Mouse (Mus musculus) CH12F3 (cell line): Measurements from ENCODE around the gene Gm13272.
"Not testable (repeated sequence)": the region's sequence is repeated elsewhere in the genome, so short reads cannot be mapped to it uniquely, and the experiment has no call there.

Source experiments
- in situ Hi-C: fragments of 300-500 bp; cut with MboI; formaldehyde crosslinking; loops from 2 replicates; pipeline ENCODE4 v1.14.3; 2020; ENCODE audit warnings: low sequenced_read_pairs

The Gm13272 gene

GRCm38 (mm10) chr4:88782335-88782734, 2.7 kb downstream of the Gm13272 start:
- in situ Hi-C loops, result not testable (repeated sequence)

DNA sequence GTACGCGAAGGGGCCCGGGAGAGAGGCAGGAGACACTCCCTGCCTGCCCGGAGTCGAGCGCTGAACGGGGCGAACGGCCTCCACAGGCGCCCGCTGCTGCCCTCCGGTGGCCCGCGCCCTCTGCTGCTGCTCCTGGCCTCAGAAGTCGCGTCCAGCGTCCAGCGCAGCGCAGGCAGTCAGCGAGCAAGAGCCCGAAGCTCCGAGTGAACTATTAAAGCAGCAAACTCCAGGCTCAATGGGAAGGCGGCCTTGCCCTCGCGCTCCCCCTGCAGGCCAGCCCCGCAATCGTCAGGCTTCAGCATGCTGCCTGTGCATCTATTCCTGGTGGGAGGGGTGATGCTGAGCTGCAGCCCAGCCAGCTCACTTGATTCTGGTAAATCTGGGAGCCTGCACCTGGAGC, 5.8 kb downstream of the Gm13272 start, which contains the start of gene Gm13276:
Gene Gm13276, plus strand, starts transcription at position 301 of the 400 bp plus-strand sequence.
- in situ Hi-C loops, result not testable (repeated sequence)

DNA sequence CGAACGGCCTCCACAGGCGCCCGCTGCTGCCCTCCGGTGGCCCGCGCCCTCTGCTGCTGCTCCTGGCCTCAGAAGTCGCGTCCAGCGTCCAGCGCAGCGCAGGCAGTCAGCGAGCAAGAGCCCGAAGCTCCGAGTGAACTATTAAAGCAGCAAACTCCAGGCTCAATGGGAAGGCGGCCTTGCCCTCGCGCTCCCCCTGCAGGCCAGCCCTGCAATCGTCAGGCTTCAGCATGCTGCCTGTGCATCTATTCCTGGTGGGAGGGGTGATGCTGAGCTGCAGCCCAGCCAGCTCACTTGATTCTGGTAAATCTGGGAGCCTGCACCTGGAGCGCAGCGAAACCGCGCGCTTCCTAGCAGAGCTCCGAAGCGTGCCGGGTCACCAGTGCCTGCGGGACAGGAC, 8.8 kb downstream of the Gm13272 start, which contains the start of gene Gm13277:
Gene Gm13277, plus strand, starts transcription at position 231 of the 400 bp plus-strand sequence.
- in situ Hi-C loops, result not testable (repeated sequence)

- in situ Hi-C loops, result not testable (repeated sequence)
These were observed 11.6 kb downstream of the Gm13272 start, which contains the start of gene Gm13278 for GRCm38 (mm10) chr4:88791250-88791649. Gm13278 (plus strand) TSS chr4:88791550.

- in situ Hi-C loops, result not testable (repeated sequence)
These were observed 14.5 kb downstream of the Gm13272 start, which contains the start of gene Gm13275 for GRCm38 (mm10) chr4:88793936-88794675. Gm13275 (plus strand) TSS chr4:88794487.

GRCm38 (mm10) chr4:88797097-88797496, 17.4 kb downstream of the Gm13272 start, which contains the start of gene Gm13279:
Gm13279 (plus strand) TSS chr4:88797397.
- in situ Hi-C loops, result not testable (repeated sequence)

- in situ Hi-C loops, result not testable (repeated sequence)
These were observed 19.7 kb downstream of the Gm13272 start, which contains the start of gene Gm13285 for GRCm38 (mm10) chr4:88799365-88799764. Gm13285 (plus strand) TSS chr4:88799665.

GRCm38 (mm10) chr4:88802954-88803353, 23.3 kb downstream of the Gm13272 start, which contains the start of gene Gm13287:
Gm13287 (plus strand) TSS chr4:88803254.
- in situ Hi-C loops, result not testable (repeated sequence)

DNA sequence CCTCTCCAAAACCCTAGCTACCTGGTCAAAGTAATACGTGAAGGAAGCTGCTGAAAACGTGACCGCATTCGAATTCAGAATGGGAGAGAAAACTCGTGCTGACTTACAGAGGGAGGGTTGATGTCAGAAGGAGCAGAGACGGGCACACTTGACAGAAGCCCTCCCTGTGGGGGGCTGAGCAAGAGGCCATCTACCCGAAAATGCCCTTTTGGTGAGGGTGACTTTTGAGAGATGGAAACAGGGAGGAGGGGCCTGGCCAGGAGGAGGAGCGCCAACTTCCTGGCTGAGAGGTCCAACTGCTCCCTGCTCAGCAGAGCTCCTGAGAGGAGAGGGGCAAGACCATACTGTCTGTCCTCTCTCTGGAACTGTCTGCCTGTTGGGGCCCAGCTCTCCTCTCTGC, 25.6 kb downstream of the Gm13272 start, which contains the start of gene Gm13288:
Gene Gm13288, plus strand, starts transcription at position 301 of the 400 bp plus-strand sequence.
- in situ Hi-C loops, result not testable (repeated sequence)

DNA sequence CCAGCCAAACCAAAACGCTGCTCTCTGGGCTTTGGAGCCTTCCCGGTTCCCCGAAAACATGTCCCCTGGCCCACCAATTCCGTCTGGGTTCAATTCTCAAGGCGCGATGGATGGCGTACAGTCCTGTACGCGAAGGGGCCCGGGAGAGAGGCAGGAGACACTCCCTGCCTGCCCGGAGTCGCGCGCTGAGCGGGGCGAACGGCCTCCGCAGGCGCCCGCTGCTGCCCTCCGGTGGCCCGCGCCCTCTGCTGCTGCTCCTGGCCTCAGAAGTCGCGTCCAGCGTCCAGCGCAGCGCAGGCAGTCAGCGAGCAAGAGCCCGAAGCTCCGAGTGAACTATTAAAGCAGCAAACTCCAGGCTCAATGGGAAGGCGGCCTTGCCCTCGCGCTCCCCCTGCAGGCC, 26.1 kb downstream of the Gm13272 start:
- in situ Hi-C loops, result not testable (repeated sequence)

DNA sequence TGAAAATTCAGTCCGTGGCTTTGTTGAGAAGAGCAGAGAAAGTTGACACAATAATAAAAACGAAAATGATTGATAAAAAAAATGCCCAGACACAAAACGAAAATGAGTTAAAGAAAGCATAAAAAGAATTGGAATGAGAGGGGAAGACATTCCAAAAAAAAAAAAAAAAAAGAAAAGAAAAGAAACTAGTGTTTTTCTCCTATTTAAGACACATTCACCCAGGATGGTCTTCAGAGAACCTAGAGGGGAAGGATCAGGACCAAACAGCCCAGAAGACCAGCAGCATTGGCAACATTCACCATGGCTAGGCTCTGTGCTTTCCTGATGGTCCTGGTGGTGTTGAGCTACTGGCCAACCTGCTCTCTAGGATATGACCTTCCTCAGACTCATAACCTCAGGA, 36.3 kb downstream of the Gm13272 start, which contains the start of gene Ifna7:
Gene Ifna7, plus strand, starts transcription at position 301 of the 400 bp plus-strand sequence.
- in situ Hi-C loops, result no loop called here

DNA sequence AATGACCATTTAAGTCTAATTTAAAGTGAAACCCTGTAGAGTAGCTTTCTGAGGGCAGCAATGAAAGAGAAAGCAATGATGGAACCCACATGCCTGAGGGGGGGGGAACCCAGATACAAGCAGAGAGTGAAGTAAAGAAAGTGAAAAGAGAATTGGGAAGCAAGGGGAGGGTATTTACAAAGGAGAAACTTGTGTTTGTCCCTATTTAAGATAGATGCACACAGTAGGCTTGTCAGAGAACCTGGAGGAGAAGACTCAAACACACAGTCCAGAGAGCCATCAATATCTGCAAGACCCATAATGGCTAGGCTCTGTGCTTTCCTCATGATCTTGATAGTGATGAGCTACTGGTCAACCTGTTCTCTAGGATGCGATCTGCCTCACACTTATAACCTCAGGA, 40.0 kb downstream of the Gm13272 start, which contains the start of gene Ifna11:
Gene Ifna11, plus strand, starts transcription at position 301 of the 400 bp plus-strand sequence.
- in situ Hi-C loops, result no loop called here

- in situ Hi-C loops, result no loop called here
These were observed 43.3 kb downstream of the Gm13272 start for GRCm38 (mm10) chr4:88822995-88823394.

- in situ Hi-C loops, result not testable (repeated sequence)
These were observed 47.5 kb downstream of the Gm13272 start, which contains the start of gene Ifna6 for GRCm38 (mm10) chr4:88827116-88827515. Ifna6 (plus strand) TSS chr4:88827416.
